Mouse (Mus musculus) embryo, embryonic 9.5 days (tissue): ENCODE results near the gene Adck1.
"Not testable (repeated sequence)": the region's sequence is repeated elsewhere in the genome, so short reads cannot be mapped to it uniquely, and the experiment has no call there.

Experiments used
- DNase-seq: peaks from one replicate; pipeline ENCODE4 v3.0.0-alpha.2; 2017; ENCODE audit errors: extremely low spot score

Gene Adck1

GRCm38 (mm10) chr12:88426926-88427325 is 66.6 kb downstream of the Adck1 start:
- DNase-seq, result no peak

GRCm38 (mm10) chr12:88428735-88429134 is 68.4 kb downstream of the Adck1 start:
- DNase-seq, result no peak

GRCm38 (mm10) chr12:88432277-88432676 is 71.9 kb downstream of the Adck1 start:
- no peak for DNase-seq

- no peak for DNase-seq
Observed at GRCm38 (mm10) chr12:88433171-88433570, 72.8 kb downstream of the Adck1 start.

GRCm38 (mm10) chr12:88436962-88437750 is 76.8 kb downstream of the Adck1 start:
- no peak for DNase-seq

GRCm38 (mm10) chr12:88441922-88442809 is 81.8 kb downstream of the Adck1 start:
- DNase-seq, result no peak

- DNase-seq, result no peak
Observed at GRCm38 (mm10) chr12:88444040-88444439, 83.7 kb downstream of the Adck1 start.

- no peak for DNase-seq
Observed at GRCm38 (mm10) chr12:88445471-88445870, 85.1 kb downstream of the Adck1 start.

- DNase-seq, result no peak
Observed at GRCm38 (mm10) chr12:88450658-88451563, 90.6 kb downstream of the Adck1 start.

GRCm38 (mm10) chr12:88454701-88455410 is 94.5 kb downstream of the Adck1 start:
- DNase-seq, result peak; percentile 22

- DNase-seq, result no peak
Observed at GRCm38 (mm10) chr12:88457021-88457420, 96.7 kb downstream of the Adck1 start.

- DNase-seq, result no peak
Observed at GRCm38 (mm10) chr12:88458936-88459335, 98.6 kb downstream of the Adck1 start.

- DNase-seq, result no peak
Observed at GRCm38 (mm10) chr12:88459461-88459860, 99.1 kb downstream of the Adck1 start.

GRCm38 (mm10) chr12:88461026-88461425 is 100.7 kb downstream of the Adck1 start:
- DNase-seq, result no peak

GRCm38 (mm10) chr12:88463588-88464290 is 103.4 kb downstream of the Adck1 start:
- no peak for DNase-seq

- DNase-seq, result no peak
Observed at GRCm38 (mm10) chr12:88466801-88467200, 106.4 kb downstream of the Adck1 start.

GRCm38 (mm10) chr12:88467257-88467656 is 106.9 kb downstream of the Adck1 start:
- no peak for DNase-seq

- DNase-seq, result no peak
Observed at GRCm38 (mm10) chr12:88467935-88468465, 107.6 kb downstream of the Adck1 start.

GRCm38 (mm10) chr12:88468691-88469090 is 108.3 kb downstream of the Adck1 start:
- DNase-seq, result no peak

GRCm38 (mm10) chr12:88471884-88472283 is 111.5 kb downstream of the Adck1 start:
- DNase-seq, result not testable (repeated sequence)
